Mouse (Mus musculus) layer of hippocampus, postnatal 14 days (tissue): Measurements from ENCODE around the gene Hivep2. TPM values are rescaled to one million over a fixed set of nuclear protein-coding genes. Genes with fewer than 3 reads are reported as not detected.

Source experiments
- DNase-seq, 2 experiments: peaks; one replicate each; pipeline ENCODE4 v3.0.0; 2021 to 2022; ENCODE audit warnings: low spot score in 2 of 2, mixed read lengths in 1 of 2
- total RNA-seq, 2 experiments: library from RNA; stranded (reverse); gene quantifications; 2 replicates each; pipeline ENCODE4 v1.2.3; 2021

Hivep2 gene
- total RNA-seq, 2 experiments from 2014 or later = 216 to 243 TPM

DNA sequence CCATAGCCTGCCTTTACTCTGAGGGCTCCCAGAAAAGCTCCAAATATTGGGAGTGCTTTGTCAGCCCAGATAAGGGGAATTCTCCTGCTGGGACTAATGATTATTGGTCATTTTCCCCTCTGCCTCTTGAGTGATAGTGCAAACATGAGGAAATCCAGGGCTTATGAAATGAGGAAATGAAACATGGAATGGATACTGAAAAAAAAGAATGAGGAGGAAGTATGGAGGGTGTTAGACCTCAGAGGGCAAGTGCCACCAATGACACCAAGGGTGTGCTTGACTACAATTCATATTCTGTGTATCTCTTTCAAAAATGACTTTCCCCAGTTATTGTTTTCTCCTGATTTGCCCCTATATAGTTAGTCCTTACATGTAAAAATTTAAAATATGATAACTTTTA, 167.1 kb downstream of the Hivep2 start:
- DNase-seq = no peak

DNA sequence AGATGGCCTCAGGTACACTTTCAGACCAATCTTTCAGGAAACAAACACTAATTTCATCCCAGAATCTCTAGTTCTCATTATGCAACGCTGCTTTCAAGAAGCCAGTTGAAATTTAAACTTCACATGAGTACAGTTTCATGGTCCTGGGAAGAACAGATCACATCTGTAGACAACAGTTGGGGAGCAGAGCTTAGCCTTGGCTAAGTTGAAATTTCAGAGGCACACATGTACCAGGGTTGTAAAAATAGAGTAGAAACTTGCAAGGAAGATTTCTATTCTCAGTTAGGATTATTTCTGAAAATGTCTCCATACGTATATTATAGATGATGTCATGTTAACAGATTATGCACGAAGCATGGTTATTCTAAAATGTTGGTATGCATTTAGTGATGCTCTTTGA, 172.8 kb downstream of the Hivep2 start:
- no peak for DNase-seq

DNA sequence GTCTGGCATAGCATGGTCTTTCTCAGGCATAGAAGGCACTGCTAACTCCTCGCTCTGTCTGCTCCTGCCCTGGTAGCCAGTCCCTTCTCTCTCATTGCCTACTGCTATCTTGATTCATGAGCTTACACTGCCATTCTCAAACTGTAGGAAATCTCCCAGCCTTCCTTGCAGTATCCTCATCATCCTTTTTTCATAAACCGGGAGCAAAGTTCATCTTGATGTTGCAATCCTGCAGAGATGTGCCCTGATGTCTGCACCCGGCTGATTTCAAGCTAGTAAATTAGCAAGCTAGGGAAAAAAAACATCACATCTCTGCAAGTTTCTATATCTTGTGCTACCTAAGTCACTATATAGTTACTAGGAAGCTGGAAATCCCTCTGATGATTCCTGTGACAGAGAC, 179.0 kb downstream of the Hivep2 start:
- no peak for DNase-seq

DNA sequence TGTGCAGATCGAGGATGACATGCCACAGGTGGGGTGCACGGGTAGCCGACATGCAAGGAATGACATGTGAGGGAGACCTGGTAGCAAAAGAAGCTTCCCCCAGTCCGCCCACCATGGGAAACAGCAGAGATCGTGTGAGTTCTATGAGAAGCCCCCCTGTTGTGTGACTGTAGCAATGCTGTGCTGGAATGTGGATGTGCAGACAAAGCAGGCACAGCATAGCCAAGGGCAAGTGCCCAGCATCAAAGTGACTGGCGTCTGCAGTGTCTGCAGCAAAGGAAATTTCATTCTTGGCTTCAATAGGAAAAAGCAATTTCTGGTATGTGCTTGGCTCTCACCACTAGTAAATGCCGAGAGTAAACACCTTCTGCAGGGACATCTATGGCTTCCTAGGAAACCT, 199.0 kb downstream of the Hivep2 start:
- DNase-seq = no peak

- no peak for DNase-seq
These were observed 202.4 kb downstream of the Hivep2 start for GRCm38 (mm10) chr10:14168197-14168844.

- DNase-seq = no peak
These were observed 203.1 kb downstream of the Hivep2 start for GRCm38 (mm10) chr10:14168869-14169566.

GRCm38 (mm10) chr10:14174124-14174523, 208.2 kb downstream of the Hivep2 start:
- DNase-seq = no peak

GRCm38 (mm10) chr10:14179424-14180339, 213.8 kb downstream of the Hivep2 start:
- peak; percentile 70 to 85 for DNase-seq

DNA sequence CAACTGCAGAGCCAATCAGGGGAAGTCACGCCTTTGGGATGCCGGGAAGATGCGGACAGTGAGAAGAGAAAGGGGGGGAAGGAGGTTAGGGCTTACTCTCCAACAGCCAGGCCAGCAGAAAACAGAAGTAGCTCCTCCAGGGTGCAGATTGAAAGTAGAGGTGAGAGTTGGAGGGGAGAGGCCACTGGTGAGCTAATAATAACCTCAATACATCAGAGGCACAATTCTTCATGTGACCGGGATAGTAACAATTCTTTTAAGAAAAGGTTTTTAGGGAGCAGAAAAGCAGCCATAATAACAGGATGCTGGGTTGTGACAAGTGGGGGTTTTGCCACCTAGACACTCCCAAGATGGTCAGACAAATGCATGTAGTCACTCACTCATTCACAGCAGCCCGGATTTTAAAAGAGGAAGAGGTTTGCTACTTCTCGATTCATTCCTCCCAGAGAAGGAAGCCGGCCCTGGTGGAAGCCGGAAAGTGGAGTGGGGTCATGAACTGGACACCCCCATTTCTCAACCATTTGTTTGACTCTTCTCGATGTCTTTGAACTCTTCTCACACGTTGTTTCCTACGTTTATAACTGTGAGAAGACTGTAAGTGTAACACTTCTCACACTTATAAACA, 220.6 kb downstream of the Hivep2 start:
- DNase-seq = no peak

DNA sequence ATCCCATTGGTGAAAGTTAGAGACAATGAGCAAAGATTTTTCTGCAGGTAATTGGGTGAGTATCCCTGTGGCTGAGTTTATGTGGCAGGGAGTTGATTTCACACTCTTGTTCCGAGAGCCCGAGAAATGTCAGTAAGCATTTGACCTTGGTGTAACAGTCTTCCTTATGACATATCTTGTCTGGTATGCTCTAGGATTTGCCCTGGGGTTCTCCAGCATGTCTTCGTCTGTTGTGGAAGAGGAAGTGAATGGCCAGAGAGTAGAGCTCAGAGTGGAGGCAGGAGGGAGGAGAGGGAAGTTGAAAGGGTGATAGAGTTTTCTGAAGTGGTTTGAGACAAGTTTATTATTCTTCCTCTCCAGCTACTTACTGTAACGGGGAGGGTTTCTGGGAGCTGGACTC, 223.2 kb downstream of the Hivep2 start:
- DNase-seq = no peak

- no peak for DNase-seq
These were observed 225.3 kb downstream of the Hivep2 start for GRCm38 (mm10) chr10:14191202-14191601.

- no peak for DNase-seq
These were observed 226.3 kb downstream of the Hivep2 start for GRCm38 (mm10) chr10:14192156-14192555.

- DNase-seq = peak in 1 of 2 experiments; percentile 53
These were observed 227.8 kb downstream of the Hivep2 start for GRCm38 (mm10) chr10:14193702-14194101.

DNA sequence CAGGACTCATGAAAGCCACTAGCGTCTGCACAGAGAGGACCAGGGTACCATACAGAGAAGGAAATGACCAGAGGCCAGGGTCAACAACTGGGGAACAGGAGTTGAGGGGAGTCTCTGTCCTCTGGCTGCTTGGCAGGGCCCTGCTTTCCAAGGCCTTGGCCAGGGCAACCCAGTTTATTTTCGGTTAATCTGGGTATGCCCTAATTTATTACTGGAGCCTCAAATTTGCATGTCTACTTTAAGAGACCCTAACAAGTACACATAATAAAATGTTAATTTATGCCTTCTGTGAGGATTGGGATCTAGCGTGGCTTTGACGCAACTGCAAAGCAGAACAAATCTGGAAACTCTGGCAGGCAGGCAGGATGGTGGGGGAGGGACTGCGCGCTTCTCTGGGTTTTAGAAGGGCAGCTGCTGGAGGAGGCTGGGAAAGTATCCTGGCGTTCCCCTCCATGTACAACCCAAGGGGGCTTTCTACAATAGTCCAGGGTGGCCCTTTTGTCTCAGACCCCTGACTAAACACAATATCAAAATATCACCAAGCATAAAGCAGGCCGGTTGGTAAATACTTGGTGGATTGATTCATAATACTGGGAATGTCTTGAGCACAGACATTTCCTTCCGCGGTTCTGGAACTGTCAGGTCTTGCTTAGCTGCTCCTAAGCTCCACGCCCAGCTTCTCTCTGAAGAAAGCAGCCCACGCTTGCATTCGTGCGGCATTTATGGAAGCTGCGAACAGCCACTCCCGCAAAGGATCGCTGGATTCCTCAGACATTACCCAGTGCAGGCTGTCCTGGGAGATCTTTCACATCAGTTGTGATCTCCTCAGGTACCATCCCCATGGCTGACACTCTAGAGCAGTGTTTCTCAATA, 230.1 kb downstream of the Hivep2 start:
- peak; percentile 80 to 91 for DNase-seq

- DNase-seq = no peak
These were observed 230.9 kb downstream of the Hivep2 start for GRCm38 (mm10) chr10:14196785-14197184.

- no peak for DNase-seq
These were observed 231.4 kb downstream of the Hivep2 start for GRCm38 (mm10) chr10:14197261-14197660.

DNA sequence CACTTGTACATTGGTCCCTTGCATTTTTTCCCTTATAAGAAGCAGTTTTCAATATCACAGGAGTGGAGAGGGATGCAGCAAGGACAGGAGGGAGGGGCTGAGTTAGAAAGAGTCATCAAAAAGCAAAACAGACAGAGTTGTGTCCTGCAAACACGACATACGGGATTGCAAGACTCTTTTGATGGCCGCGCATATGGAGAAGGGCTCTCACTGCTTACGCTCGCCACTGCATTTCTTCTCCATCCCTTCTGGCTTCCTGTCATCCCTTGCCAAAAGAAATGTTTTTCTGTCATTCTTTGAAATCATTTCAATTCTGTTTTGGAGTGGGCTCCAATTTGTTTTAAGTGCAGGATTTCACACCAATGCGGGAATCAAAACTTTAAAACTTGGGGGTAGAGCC, 233.5 kb downstream of the Hivep2 start:
- DNase-seq = no peak

DNA sequence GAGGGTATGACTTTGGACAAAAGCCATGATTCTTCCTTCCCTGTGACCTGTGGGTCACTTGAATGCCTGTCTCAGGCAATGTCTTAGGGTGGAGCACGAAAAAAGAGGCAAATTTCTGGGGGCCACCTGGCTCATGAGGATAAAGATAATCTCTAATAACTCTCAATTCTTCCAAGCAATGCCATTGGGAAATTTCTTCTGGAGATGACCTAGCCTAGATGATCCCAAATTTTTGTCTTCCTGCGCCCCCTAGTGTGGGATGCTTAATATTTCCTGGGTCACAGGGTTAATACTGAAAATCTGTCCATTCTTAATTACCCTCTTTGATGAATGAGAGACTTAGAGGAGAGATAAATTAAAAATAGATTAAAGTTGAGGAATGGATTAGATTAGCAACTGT, 234.4 kb downstream of the Hivep2 start:
- DNase-seq = peak in 1 of 2 experiments; percentile 73
